Mouse (Mus musculus) heart, adult 2 months (tissue): ENCODE data around the gene Il1r2. TPM values are rescaled to one million over a fixed set of nuclear protein-coding genes. Genes with fewer than 3 reads are reported as not detected.
A peak's percentile ranks its signal among the peaks of the same experiment; 100 is the strongest.

Experiments
- DNase-seq, 2 experiments: peaks; one replicate each; pipeline ENCODE4 v3.0.0; 2021
- H3K27ac ChIP-seq: fragments of 200-600 bp; 2 replicates; pipeline ENCODE4 v1.8.1; 2022
- H3K27me3 ChIP-seq: fragments of 200-500 bp; 2 replicates; pipeline ENCODE4 v1.6.1; 2012; ENCODE audit warnings: mild to moderate bottlenecking, low read length, inconsistent platforms, mixed read lengths; ENCODE audit not compliant: control insufficient read depth, insufficient read depth
- H3K36me3 ChIP-seq: fragments of 200-500 bp; 2 replicates; pipeline ENCODE4 v1.6.1; 2012; ENCODE audit warnings: low read length, inconsistent platforms; ENCODE audit not compliant: control insufficient read depth, insufficient read depth
- H3K4me1 ChIP-seq: fragments of 200-500 bp; 2 replicates; pipeline ENCODE4 v1.6.1; 2011; ENCODE audit warnings: low read length; ENCODE audit not compliant: control insufficient read depth, insufficient read depth
- H3K4me3 ChIP-seq: fragments of 200-600 bp; 2 replicates; pipeline ENCODE4 v1.8.1; 2022
- H3K79me2 ChIP-seq: fragments of 200-500 bp; replicated peaks from 2 replicates; pipeline ENCODE4 v1.6.1; 2012; ENCODE audit warnings: mild to moderate bottlenecking, inconsistent platforms, low read length, moderate library complexity, mixed read lengths; ENCODE audit not compliant: control insufficient read depth, insufficient read depth
- H3K9ac ChIP-seq: fragments of 200-500 bp; 2 replicates; pipeline ENCODE4 v1.6.1; 2012; ENCODE audit warnings: low read depth, mild to moderate bottlenecking, control low read depth, inconsistent platforms, low read length, mixed read lengths
- CTCF ChIP-seq: fragments of 200-600 bp; IDR thresholded peaks from 2 replicates; pipeline ENCODE4 v1.8.1; 2022; ENCODE audit warnings: antibody characterized with exemption, mild to moderate bottlenecking, moderate library complexity
- EP300 ChIP-seq: fragments of 200-500 bp; IDR thresholded peaks from 2 replicates; pipeline ENCODE4 v1.6.1; 2011; ENCODE audit warnings: low read depth, low read length, control low read depth; ENCODE audit not compliant: insufficient read depth
- POLR2A ChIP-seq: fragments of 200-500 bp; IDR thresholded peaks from 2 replicates; pipeline ENCODE4 v1.6.1; 2011; ENCODE audit warnings: mild to moderate bottlenecking, low read depth, low read length, control low read depth; ENCODE audit not compliant: insufficient read depth
- WGBS: fragments of 180-500 bp; shearing (Covaris S2); methylation state at CpG from one replicate; pipeline ENCODE4 v1.1.7; 2018; 5-methylcytosine and 5-hydroxymethylcytosine counted together
- intact Hi-C: fragments of 180-260 bp; cut with DNase I; formaldehyde crosslinking; loops from one replicate; pipeline ENCODE4 v1.15.1; 2025
- polyA plus RNA-seq: library from polyadenylated mRNA; depleted of rRNA; stranded (reverse); fragments of >200 nt; gene quantifications from 2 replicates; pipeline ENCODE4 v1.2.3, GENCODE M21; 2012
- total RNA-seq, 2 experiments: library from RNA; stranded (reverse); gene quantifications; 2 replicates each; pipeline ENCODE4 v1.2.3; 2021

Gene Il1r2
- total and polyA plus RNA-seq, 3 experiments = 0.20 to 0.23 TPM; not detected in 1

- intact Hi-C loops = no loop called here
- TF ChIP-seq CTCF = no peak
- TF ChIP-seq POLR2A = no peak
- TF ChIP-seq EP300 = no peak
- Histone ChIP-seq H3K4me3 (no peak overlapping the region), H3K36me3 (no peaks in the 10 kb centered on the region), H3K4me1 (no peaks in the 10 kb centered on the region; the same call in 1 of the 2 replicates), H3K27ac (no peak overlapping the region), H3K9ac (no peak overlapping the region), H3K27me3 (no peaks in the 10 kb centered on the region), H3K79me2 (no peaks in the 10 kb centered on the region)
- 68% methylated on average over 5 of the region's 5 CpGs for WGBS
- no peak for DNase-seq
Observed at GRCm38 (mm10) chr1:40057351-40057750, 16.5 kb upstream of the Il1r2 start.

GRCm38 (mm10) chr1:40058013-40058412 is 15.9 kb upstream of the Il1r2 start:
- no peaks in the 10 kb centered on the region; the same call in 1 of the 2 replicates for H3K4me1 ChIP-seq
- H3K27me3 ChIP-seq = no peaks in the 10 kb centered on the region
- WGBS = 77% methylated on average over 11 of the region's 11 CpGs
- no peaks in the 10 kb centered on the region for H3K36me3 ChIP-seq
- DNase-seq = no peak
- no peak overlapping the region for H3K27ac ChIP-seq
- no peak overlapping the region for H3K9ac ChIP-seq
- H3K79me2 ChIP-seq = no peaks in the 10 kb centered on the region
- no peak overlapping the region for H3K4me3 ChIP-seq
- TF ChIP-seq POLR2A (no peak), CTCF (no peak), EP300 (no peak)
- intact Hi-C loops = no loop called here

- Histone ChIP-seq H3K27me3 (no peaks in the 10 kb centered on the region), H3K27ac (no peak overlapping the region), H3K36me3 (no peaks in the 10 kb centered on the region), H3K4me1 (no peaks in the 10 kb centered on the region; the same call in 1 of the 2 replicates), H3K9ac (no peak overlapping the region), H3K4me3 (no peak overlapping the region), H3K79me2 (no peaks in the 10 kb centered on the region)
- intact Hi-C loops = no loop called here
- 58% methylated on average over 4 of the region's 4 CpGs for WGBS
- DNase-seq = peak; percentile 41 to 46
- TF ChIP-seq EP300 (no peak), CTCF (no peak), POLR2A (no peak)
Observed at GRCm38 (mm10) chr1:40059122-40059774, 14.6 kb upstream of the Il1r2 start.

- WGBS = 78% methylated on average over 9 of the region's 9 CpGs
- no peaks in the 10 kb centered on the region; the same call in 1 of the 2 replicates for H3K4me1 ChIP-seq
- no peaks in the 10 kb centered on the region for H3K27me3 ChIP-seq
- intact Hi-C loops = no loop called here
- no peak overlapping the region for H3K9ac ChIP-seq
- no peaks in the 10 kb centered on the region for H3K79me2 ChIP-seq
- H3K4me3 ChIP-seq = no peak overlapping the region
- TF ChIP-seq POLR2A (no peak), CTCF (no peak), EP300 (no peak)
- H3K27ac ChIP-seq = no peak overlapping the region
- peak; percentile 29 to 30 for DNase-seq
- no peaks in the 10 kb centered on the region for H3K36me3 ChIP-seq
Observed at GRCm38 (mm10) chr1:40061359-40061758, 12.5 kb upstream of the Il1r2 start.

GRCm38 (mm10) chr1:40063409-40063808 is 10.5 kb upstream of the Il1r2 start:
- intact Hi-C loops = no loop called here

GRCm38 (mm10) chr1:40064508-40064907 is 9.4 kb upstream of the Il1r2 start:
- Histone ChIP-seq H3K27ac (no peak overlapping the region), H3K4me1 (no peaks in the 10 kb centered on the region; the same call in 1 of the 2 replicates), H3K9ac (no peak overlapping the region), H3K36me3 (no peaks in the 10 kb centered on the region), H3K27me3 (no peaks in the 10 kb centered on the region), H3K4me3 (no peak overlapping the region), H3K79me2 (no peaks in the 10 kb centered on the region)
- no peak for DNase-seq
- 84% methylated on average over 8 of the region's 8 CpGs for WGBS
- intact Hi-C loops = no loop called here
- TF ChIP-seq CTCF = no peak

More at GRCm38 (mm10) chr1:40063409-40063808, 10.5 kb upstream of the Il1r2 start:
- no peak for DNase-seq
- H3K36me3 ChIP-seq = no peaks in the 10 kb centered on the region
- no peaks in the 10 kb centered on the region for H3K27me3 ChIP-seq
- H3K79me2 ChIP-seq = no peaks in the 10 kb centered on the region
- H3K27ac ChIP-seq = no peak overlapping the region
- H3K4me1 ChIP-seq = no peaks in the 10 kb centered on the region; the same call in 1 of the 2 replicates
- no peak overlapping the region for H3K9ac ChIP-seq
- WGBS = 68% methylated on average over 4 of the region's 4 CpGs
- TF ChIP-seq CTCF (no peak), POLR2A (no peak), EP300 (no peak)
- H3K4me3 ChIP-seq = no peak overlapping the region
